Mouse (Mus musculus) adrenal gland (tissue): ENCODE measurements at regions not wholly inside any gene's neighbourhood (a gene's known extent, or its start where the extent isn't known, plus 50 kb on each side); places are given as distances from the start of the nearest gene placed in this dataset.
"Not testable (repeated sequence)": the region's sequence is repeated elsewhere in the genome, so short reads cannot be mapped to it uniquely, and the experiment has no call there.

Experiments
- intact Hi-C: fragments of 180-260 bp; cut with DNase I; formaldehyde crosslinking; loops from one replicate; pipeline ENCODE4 v1.15.1; 2025

DNA sequence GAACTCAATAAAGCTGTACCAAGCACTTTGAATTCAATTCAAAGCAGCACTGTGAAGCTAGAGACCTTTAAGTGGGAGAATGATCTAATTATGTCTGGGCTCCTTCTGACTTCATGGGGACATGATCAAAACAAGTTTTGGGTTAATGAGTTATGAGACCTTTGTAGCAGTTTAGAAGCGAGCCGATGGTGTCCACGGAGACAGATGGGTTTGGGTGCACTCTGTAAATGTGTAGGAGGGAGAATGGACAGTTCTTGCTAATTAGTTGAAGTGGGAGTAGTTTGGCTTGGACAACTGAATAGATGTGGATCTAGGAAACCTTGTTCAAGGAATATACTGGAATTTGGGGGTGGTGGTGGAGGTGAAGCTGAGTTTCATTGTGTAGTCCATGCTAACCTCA is 186.3 kb upstream of the Cldn34b3 start:
- intact Hi-C loops = no loop called here

DNA sequence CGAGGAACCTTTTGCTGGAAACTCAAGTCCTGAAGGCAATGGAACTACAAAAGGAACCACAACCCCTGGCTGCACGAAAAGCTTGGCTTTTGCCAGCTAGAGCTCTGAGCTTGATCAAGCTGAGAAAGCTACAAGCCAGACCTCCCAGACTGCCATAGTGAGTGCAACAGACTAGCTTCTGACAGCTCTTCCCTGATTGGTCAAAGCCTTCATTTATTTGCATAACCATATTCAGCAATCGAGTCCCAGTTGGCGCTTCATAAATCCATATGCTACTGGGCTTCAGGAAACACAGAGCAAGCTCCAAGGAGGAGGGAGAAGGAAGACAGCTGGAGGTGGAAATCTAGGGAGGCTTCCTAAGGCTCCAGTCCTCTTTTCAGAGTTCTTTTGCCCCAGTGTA is 181.4 kb upstream of the Cldn34b3 start:
- intact Hi-C loops = no loop called here

DNA sequence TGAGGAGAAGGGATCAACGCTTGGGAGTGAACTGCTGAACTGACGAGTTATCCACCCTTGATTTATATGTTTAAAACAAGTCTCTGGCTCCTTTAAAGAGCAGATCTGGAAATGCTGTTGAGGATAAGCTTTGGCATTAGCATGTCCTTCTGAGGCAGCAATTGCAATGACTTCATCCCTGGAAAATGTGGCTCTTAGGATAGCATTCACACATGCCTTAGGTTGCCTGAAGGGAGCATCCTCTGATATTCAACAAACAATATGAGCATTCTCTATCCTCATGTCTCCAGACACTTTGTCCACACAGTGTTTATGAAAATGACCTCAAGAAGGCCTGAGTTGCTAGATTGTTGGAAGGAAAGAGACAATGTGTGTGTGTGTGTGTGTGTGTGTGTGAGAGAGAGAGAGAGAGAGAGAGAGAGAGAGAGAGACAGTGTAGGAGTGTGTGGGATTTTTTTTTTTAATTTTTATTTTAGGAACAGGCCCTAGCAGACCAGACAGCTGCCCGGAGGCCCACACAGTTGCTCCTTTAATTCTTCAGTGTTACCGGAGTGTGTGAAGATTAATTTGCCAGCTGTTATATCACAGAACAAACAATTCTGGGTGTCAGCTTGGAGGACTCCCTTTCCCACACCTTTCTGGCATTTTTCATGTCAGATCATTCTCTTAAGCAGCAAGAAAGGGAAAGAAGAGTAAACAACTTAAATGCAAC is 153.2 kb upstream of the Cldn34b3 start:
- intact Hi-C loops = no loop called here

GRCm38 (mm10) chrX:76116086-76116485 is 148.0 kb upstream of the Cldn34b3 start:
- intact Hi-C loops = no loop called here

- intact Hi-C loops = no loop called here
Measured at GRCm38 (mm10) chrX:76116562-76116961, 147.5 kb upstream of the Cldn34b3 start.

DNA sequence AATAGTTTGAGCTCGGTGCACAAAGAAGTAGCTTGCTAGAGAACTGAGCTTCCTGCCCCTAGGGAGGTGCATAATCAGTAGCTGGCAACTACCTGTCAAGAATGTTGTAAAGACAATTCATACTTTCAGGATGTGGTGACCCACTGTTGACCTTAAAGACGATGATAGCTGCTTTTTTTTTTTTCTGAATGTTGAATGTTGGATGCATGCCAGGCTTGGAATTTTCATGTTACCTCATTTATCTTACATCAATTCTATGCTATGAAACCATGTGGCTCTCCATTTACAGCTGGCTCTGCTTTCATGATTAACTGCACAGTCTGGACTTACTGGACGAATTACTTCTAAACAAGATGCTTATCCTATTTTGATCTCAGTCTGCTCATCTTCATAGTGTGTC is 143.2 kb upstream of the Cldn34b3 start:
- intact Hi-C loops = no loop called here

GRCm38 (mm10) chrX:76123355-76123754 is 140.7 kb upstream of the Cldn34b3 start:
- intact Hi-C loops = no loop called here

GRCm38 (mm10) chrX:76137729-76138128 is 126.4 kb upstream of the Cldn34b3 start:
- intact Hi-C loops = no loop called here

DNA sequence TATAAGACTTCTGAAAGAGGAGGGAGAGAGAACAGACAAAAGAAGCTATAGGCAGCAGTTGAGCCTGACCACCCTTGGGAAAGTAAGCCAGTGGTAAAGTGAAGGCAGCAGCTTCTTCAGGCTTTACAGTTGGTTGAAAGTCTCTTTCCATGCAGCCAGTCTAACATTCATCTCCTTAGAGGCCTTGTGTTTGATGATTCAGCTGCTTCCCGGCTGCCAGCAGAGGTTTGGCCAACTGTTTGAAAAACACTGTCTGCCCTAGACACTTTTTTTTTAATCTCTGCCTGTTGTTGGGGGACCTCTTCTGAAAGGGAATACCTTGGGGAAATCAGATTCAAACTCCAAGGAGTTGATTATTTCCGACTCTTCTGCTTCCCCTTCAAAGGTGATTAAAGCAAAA is 123.1 kb upstream of the Cldn34b3 start:
- intact Hi-C loops = no loop called here

DNA sequence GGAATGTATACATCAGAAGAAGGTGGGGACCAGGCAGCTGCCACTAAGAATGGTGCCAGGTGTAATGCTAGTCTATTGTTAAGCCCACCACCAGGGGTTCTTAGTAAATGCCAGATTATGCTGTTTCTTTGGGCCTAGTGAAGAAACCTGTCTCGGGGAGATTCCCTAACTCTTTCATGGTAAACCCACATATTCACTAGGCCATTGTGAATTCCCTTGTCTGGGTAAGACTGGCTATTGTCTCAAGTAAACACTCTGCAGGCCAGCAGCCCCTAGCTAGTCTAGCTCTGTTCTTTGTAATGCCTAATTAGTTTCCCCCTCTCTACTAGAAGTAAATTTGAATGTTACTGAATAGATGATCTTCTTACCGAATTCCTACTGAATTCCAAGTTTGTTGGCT is 89.3 kb upstream of the Cldn34b3 start:
- intact Hi-C loops = not testable (repeated sequence)

DNA sequence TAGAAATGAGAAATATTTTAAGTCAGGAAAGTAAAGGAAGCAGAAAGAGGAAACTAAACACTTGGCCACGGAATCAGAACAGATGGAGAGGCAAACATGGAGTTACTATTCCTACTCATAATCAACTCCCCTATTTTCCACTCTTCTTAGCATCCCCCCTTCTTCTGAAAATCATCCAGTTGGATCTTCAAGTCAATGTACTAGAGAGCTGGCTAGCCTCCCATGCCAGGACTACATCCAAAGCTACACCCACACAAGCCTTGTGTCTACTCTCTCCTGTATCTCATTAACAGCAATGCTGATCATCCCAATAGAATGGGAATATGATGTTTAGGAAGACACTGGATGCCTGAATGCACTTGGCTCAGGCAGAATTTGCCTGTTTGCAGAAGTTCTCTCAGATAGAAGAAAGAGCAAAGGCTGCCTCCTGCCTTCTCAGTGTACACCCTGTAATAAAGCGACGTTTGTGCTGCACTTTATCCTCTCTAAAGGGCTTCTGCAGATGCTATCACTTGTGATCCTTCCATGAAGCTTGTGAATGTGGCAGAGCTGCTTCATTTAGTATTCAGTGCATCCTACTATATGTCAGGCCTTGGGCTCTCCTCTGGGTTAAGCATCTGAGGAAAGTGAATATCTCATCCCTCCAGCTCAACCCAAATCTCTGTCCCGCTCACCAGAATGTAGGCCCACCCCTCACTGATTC is 82.5 kb upstream of the Cldn34b3 start:
- intact Hi-C loops = no loop called here

DNA sequence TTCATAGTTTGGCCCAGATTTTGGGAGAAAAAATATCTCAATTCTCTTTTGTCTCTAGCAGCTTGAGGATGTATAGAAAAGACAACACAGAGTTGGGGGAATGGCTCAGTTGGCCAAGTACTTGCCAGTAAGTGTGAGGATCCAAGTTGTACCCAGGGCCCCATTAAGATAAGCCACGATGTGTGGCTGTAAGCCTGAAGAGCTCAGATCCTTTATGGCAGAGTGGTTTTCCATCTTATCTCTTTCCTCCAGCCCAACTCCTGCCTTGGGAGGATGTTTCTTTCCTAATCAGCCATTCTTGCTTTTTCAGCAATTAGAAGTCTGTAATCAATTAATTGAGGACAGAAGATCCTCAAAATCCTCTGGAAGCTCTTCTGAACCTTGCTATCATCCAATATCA is 63.5 kb upstream of the Cldn34b3 start:
- intact Hi-C loops = loop anchor here (5.0 kb wide), 2 partner anchors 403 to 528 kb away; no protein-coding TSS in a partner anchor

DNA sequence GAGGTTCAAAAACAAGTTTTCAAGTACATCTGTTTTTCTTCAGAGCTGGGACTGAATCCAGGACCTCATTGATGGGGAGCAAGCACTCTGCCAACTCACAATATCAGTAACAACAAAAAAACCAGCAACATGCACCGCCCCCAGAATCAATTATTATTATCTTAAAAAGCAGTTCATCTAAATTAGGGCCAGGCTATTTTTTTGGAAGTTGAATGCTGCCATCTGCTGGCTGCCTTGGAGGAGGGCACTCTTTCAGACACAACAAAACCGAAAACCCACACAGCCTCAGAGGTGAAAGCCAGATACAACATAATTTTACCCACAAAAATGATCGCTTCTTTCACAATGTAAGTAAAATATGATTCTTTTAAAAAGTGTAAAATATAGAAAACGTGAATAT is 62.7 kb upstream of the Cldn34b3 start:
- intact Hi-C loops = loop anchor here (5.0 kb wide), 2 partner anchors 404 to 529 kb away; no protein-coding TSS in a partner anchor
